Mouse (Mus musculus): ENCODE measurements around the gene Zfp692.
"Not testable (repeated sequence)": the region's sequence is repeated elsewhere in the genome, so short reads cannot be mapped to it uniquely, and the experiment has no call there.

Gene Zfp692

DNA sequence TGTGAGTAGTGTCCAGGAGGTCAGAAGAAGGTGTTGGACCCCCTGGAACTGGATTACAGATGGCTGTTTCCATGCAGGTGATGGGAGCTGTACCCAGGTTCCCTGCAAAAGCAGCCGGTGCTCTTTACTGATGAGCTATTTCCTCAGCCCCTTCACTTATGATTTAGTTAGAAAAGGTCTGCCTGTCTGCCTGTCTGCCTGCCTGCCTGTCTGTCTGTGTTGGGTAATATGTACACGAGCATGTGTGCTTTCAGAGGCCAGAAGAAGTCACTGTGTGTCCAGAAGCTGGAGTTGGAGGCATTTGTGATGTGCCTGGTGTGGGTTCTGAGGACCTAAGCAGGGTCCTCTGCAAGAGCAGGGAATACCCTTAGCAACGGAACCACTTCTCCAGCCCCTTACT, 46.8 kb downstream of the Zfp692 start:
- DNase-seq (ENCODE audit: low spot score in 2 of 2): no peak

DNA sequence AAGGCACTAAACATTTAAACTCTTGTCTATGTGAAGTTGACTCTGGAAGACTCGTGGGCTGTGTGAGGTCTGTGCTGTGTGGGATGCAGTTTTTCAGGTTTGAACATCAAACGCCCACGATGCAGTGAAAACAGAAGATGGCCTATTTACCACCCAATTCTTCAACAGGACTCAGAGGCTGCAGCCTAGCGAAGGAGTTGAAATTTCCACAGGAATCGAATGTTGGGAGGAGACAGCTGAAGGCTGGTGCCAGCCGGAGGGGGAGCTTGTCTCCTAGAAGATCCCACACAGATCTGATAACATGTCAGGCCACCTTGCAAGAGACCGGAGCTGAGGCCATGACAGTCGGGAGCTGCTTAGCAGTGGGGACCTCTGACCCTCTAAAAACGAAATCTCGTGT, 47.6 kb downstream of the Zfp692 start:
- DNase-seq (ENCODE audit: low spot score in 2 of 2): no peak

DNA sequence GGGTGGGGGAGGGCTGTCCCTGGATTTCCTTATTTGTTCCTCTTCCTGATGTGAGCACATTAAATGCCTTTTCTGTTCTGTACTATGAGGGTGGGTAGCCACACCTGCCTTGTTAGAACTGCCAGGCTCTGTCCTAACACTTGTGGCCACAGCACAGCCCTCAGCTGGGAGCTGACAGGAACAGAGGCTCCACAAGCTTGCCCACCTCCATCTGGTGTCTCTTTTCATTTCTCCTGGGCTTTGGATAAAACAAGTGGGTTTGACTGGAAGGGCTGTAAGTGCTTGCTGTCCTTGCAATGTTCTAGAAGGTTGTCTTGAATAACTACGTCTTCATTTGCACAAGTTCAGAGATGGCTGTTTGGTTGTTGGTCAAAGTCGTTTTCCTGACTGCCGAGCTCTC, 48.1 kb downstream of the Zfp692 start:
- no peak for DNase-seq (ENCODE audit: low spot score in 2 of 2)

GRCm38 (mm10) chr11:58357042-58357441, 50.2 kb downstream of the Zfp692 start:
- DNase-seq (ENCODE audit: low spot score in 2 of 2): no peak

- DNase-seq (ENCODE audit: low spot score in 2 of 2): no peak
Measured at GRCm38 (mm10) chr11:58357844-58358534, 51.1 kb downstream of the Zfp692 start.

DNA sequence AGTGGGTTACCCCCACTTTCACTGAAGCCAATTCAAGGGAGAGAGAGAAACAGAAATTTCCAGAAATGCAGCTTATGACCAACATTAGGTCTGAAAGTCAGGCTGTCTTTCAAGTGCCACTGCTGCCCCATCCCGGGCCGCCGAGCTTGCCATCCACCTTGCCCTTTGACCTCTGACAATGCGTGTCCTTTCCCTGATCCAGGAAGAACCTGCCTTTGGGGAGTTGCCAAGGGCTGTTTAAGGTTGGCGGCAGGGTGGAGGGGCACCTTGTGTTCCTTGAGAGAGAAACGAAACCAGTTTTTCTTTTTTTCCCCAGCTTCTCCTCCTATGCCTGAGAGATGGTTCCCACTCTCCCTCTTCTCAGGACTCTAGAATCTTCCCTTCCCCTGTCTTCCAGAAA, 55.7 kb downstream of the Zfp692 start:
- DNase-seq (ENCODE audit: low spot score in 2 of 2): not testable (repeated sequence)

All from spleen, postnatal 14 days (tissue).